Mouse (Mus musculus) liver, adult 2 months (tissue): ENCODE measurements around the gene Dnah3. TPM values are rescaled to one million over a fixed set of nuclear protein-coding genes. Genes with fewer than 3 reads are reported as not detected.

Source experiments
- DNase-seq: peaks from one replicate; pipeline ENCODE4 v3.0.0-alpha.2; 2011; ENCODE audit warnings: low read depth, low spot score; ENCODE audit errors: extremely low read depth
- H3K27ac ChIP-seq: fragments of 200-500 bp; replicated peaks from 2 replicates; pipeline ENCODE4 v1.5.1; 2012; ENCODE audit warnings: low read depth, mild to moderate bottlenecking, control low read depth, inconsistent platforms, low read length; ENCODE audit not compliant: insufficient read depth
- H3K27me3 ChIP-seq: fragments of 200-500 bp; 2 replicates; pipeline ENCODE4 v1.6.1; 2012; ENCODE audit warnings: mild to moderate bottlenecking, moderate library complexity, low read length, inconsistent platforms; ENCODE audit not compliant: control insufficient read depth, insufficient read depth
- H3K36me3 ChIP-seq: fragments of 200-500 bp; 2 replicates; pipeline ENCODE4 v1.6.1; 2012; ENCODE audit warnings: low read length, inconsistent platforms; ENCODE audit not compliant: control insufficient read depth, insufficient read depth
- H3K4me1 ChIP-seq: fragments of 200-500 bp; 2 replicates; pipeline ENCODE4 v1.6.1; 2011; ENCODE audit warnings: low read length; ENCODE audit not compliant: control insufficient read depth, insufficient read depth
- H3K4me3 ChIP-seq: fragments of 200-500 bp; 2 replicates; pipeline ENCODE4 v1.5.1; 2011; ENCODE audit warnings: low read depth, mild to moderate bottlenecking, control low read depth, low read length, moderate library complexity; ENCODE audit not compliant: insufficient read depth
- H3K79me2 ChIP-seq: fragments of 200-500 bp; 2 replicates; pipeline ENCODE4 v1.6.1; 2012; ENCODE audit warnings: inconsistent platforms, mild to moderate bottlenecking, low read length, moderate library complexity; ENCODE audit not compliant: control insufficient read depth, insufficient read depth
- H3K9ac ChIP-seq: fragments of 200-500 bp; 2 replicates; pipeline ENCODE4 v1.6.1; 2012; ENCODE audit warnings: low read depth, mild to moderate bottlenecking, control low read depth, inconsistent platforms, low read length
- CTCF ChIP-seq: fragments of 200-500 bp; IDR thresholded peaks from 2 replicates; pipeline ENCODE4 v1.5.1; 2011; ENCODE audit warnings: low read depth, low read length, control low read depth
- POLR2A ChIP-seq: fragments of 200-500 bp; IDR thresholded peaks from 2 replicates; pipeline ENCODE4 v1.6.1; 2011; ENCODE audit warnings: low read length, control low read depth; ENCODE audit not compliant: insufficient read depth; ENCODE audit errors: extremely low read depth
- WGBS: fragments of 180-500 bp; shearing (Covaris S2); methylation state at CpG from one replicate; pipeline ENCODE4 v1.1.7; 2018; 5-methylcytosine and 5-hydroxymethylcytosine counted together
- polyA plus RNA-seq: library from polyadenylated mRNA; depleted of rRNA; stranded (reverse); fragments of >200 nt; gene quantifications from 2 replicates; pipeline ENCODE4 v1.2.3, GENCODE M21; 2012
- total RNA-seq: library from RNA; depleted of rRNA; stranded (reverse); fragments of >200 nt; gene quantifications from 2 replicates; pipeline ENCODE4 v1.2.3, GENCODE M21; 2014

Dnah3 gene
- total and polyA plus RNA-seq, 2 experiments: not detected

DNA sequence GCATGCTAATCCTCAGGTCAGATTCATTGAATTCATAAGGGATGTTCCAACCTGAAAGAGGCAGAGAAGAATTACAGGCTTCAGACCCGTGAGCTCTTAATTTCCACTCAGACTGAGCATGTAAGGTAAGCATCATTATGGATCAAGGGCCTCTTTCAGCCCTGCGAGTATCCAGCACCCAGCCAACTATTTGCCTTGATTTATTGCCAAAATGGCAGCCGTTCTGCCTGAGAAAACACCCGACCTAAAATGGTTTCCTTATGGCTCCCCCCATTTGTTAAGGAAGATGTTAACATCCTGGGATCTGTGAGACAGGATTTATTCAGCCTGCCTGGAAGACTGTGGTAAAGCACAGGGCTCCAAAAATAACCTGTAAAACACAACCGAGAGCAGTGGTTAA lies 158.0 kb downstream of the Dnah3 start:
- H3K27ac ChIP-seq: no peak overlapping the region
- H3K4me3 ChIP-seq: no peak overlapping the region
- no peaks in the 10 kb centered on the region for H3K36me3 ChIP-seq
- 63% methylated on average over 5 of the region's 5 CpGs for WGBS
- H3K9ac ChIP-seq: no peak overlapping the region
- TF ChIP-seq CTCF (no peak), POLR2A (no peak)
- peaks cover 6% of the 10 kb centered on the region; the same call in 1 of the 2 replicates for H3K4me1 ChIP-seq
- no peaks in the 10 kb centered on the region for H3K27me3 ChIP-seq
- H3K79me2 ChIP-seq: no peaks in the 10 kb centered on the region
- DNase-seq: no peak

DNA sequence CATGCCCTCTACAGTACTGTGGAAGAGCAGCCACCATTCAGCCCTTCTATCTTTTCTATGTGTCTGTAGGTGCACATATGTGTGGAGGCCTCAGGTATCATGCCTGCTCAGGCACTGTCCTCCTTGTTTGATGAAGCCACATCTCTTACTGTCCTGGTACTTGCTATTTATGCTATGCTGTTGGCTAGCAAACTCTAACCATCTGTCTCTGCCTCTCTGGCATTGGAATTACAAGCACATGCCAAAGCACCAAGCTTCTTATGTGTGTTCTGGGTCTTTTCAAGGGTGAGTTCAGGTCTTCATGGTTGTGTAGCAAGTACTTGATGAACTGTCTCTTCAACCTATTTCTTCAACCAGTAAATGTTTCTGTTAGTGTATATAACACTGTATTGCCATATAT lies 158.8 kb downstream of the Dnah3 start:
- no peak overlapping the region for H3K9ac ChIP-seq
- peaks cover 5% of the 10 kb centered on the region; the same call in 1 of the 2 replicates for H3K4me1 ChIP-seq
- no peak overlapping the region for H3K27ac ChIP-seq
- no peak for TF ChIP-seq POLR2A
- TF ChIP-seq CTCF: no peak
- DNase-seq: no peak
- H3K36me3 ChIP-seq: no peaks in the 10 kb centered on the region
- H3K27me3 ChIP-seq: no peaks in the 10 kb centered on the region
- H3K4me3 ChIP-seq: no peak overlapping the region
- no peaks in the 10 kb centered on the region for H3K79me2 ChIP-seq

DNA sequence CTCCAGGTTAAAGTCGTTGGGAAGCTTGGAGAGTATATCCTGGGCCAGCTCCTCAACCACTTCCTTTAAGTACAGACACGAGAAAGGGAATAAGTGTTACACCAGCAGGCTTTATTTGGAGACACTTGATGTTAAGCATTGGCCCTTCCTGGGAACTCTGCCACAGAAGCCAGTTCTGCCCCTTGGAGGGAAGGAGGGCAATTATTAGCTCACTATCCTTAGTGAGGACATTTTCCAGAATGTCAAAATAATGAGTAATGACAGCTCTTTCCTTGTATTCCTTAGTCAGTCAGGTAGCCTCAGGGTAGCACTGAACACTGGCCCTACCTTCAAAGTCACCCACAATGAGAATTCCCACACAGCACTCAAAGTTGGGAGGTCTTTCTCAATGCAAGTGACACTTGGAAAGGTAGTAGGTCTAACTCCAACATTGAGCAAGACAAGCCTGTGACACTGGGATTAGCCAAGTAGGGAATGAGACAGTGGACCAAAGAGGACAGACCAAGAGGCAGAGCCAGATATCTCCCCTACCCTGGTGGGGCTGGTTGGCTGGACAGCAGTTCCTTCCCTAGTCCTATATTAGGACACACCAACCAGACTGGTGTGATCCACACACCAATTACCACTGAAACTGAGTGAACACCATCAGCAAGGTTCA lies 166.2 kb downstream of the Dnah3 start:
- WGBS: 61% methylated on average over 2 of the region's 2 CpGs
- Histone ChIP-seq H3K4me3 (no peak overlapping the region), H3K9ac (no peak overlapping the region), H3K27me3 (no peaks in the 10 kb centered on the region), H3K4me1 (no peaks in the 10 kb centered on the region), H3K27ac (no peak overlapping the region), H3K79me2 (no peaks in the 10 kb centered on the region), H3K36me3 (no peaks in the 10 kb centered on the region)
- peak; percentile 64 for DNase-seq
- TF ChIP-seq CTCF (no peak), POLR2A (no peak)

DNA sequence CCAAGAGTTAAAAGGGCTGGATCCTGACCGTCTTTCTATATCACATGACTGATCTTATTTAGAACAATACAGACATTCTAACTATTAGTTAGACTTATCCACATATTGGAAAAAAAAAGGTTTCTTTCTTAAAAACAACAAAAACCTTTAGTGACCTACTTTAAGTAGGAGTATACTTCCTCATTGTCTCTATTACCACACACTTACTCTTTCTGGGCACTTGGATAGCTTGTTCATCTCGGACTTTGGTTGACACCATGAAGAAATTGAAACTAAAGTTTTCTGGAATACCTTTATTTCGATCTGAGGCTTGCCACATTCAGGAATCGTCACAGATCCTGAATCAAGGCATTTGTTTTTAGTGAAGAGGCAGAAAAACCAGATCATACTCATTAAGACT lies 174.0 kb downstream of the Dnah3 start:
- H3K4me3 ChIP-seq: no peak overlapping the region
- DNase-seq: peak; percentile 6
- TF ChIP-seq POLR2A (no peak), CTCF (no peak)
- H3K9ac ChIP-seq: no peak overlapping the region
- H3K36me3 ChIP-seq: no peaks in the 10 kb centered on the region
- no peaks in the 10 kb centered on the region for H3K4me1 ChIP-seq
- no peaks in the 10 kb centered on the region for H3K27me3 ChIP-seq
- 64% methylated on average over 4 of the region's 4 CpGs for WGBS
- no peaks in the 10 kb centered on the region for H3K79me2 ChIP-seq
- H3K27ac ChIP-seq: no peak overlapping the region

DNA sequence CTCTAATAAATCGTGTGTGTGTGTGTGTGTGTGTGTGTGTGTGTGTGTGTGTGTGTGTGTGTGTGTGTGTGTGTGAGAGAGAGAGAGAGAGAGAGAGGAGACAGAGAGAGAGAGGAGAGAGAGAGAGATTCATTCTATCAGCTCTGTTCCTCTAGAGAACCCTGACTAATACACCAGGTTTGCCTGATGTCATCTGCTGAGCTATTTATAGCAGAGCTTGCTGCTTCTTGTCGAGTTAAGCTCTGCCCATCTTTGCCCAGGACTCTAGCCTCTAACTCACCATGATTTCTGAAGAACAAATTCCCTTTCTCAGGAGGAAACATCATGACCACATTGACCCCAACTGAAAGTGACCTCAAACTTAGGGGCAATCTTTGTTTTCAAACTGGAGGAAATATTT lies 174.6 kb downstream of the Dnah3 start:
- H3K27me3 ChIP-seq: no peaks in the 10 kb centered on the region
- no peaks in the 10 kb centered on the region for H3K79me2 ChIP-seq
- TF ChIP-seq POLR2A (no peak), CTCF (no peak)
- H3K27ac ChIP-seq: no peak overlapping the region
- no peak overlapping the region for H3K4me3 ChIP-seq
- H3K36me3 ChIP-seq: no peaks in the 10 kb centered on the region
- no peak overlapping the region for H3K9ac ChIP-seq
- 48% methylated on average over 2 of the region's 2 CpGs for WGBS
- DNase-seq: no peak
- no peaks in the 10 kb centered on the region for H3K4me1 ChIP-seq

DNA sequence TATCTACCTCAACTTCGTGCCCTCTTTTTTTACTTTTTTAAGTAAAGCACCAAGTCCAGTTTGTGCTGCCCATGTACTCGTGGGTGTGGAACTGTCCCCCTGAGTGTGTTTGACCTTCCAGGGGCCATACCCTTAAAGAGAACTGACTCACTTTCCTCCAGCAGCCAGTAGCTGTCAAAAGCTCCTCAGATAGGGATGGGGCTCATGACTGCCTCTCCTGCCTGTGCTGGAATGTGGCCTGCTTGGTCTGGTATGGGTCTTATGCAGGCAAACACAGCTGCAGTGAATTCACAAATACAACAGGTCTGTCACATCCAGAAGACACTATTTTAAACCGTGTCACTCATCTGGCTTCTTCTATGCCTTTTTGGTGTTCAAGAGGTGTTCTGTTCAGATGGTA lies 183.4 kb downstream of the Dnah3 start:
- TF ChIP-seq POLR2A: no peak
- TF ChIP-seq CTCF: no peak
- Histone ChIP-seq H3K27me3 (no peaks in the 10 kb centered on the region), H3K4me3 (no peak overlapping the region), H3K79me2 (no peaks in the 10 kb centered on the region), H3K9ac (no peak overlapping the region), H3K4me1 (no peaks in the 10 kb centered on the region), H3K27ac (no peak overlapping the region), H3K36me3 (no peaks in the 10 kb centered on the region)
- no peak for DNase-seq
- 78% methylated on average over 3 of the region's 3 CpGs for WGBS
